Comparison of ENCODE assay signal across 8 mouse cellular contexts in the genomic region with DNA sequence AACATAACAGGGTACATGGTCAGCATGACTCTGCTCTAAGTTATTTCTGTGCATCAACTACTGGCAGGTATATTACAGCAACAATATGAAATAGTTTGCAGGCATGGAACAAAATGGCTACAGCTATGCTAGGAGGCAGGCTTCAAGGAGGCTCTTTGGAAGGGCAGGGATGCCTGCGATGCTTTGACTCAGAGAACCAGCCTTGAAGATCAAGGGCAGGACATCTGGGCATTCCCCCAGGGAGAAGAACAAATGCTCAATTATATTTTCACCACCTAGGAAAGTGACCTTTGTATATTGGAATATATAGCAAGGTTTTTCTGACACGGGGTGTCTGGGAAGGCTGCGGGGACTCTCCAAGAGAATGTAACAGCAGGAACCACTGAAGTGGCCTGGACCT.
"Had no signal": no experiment of that assay in that cellular context is flagged by ENCODE, and none has a peak within 500 bp of the region (broad histone marks: within the 10 kb centered on the region; RNA-seq: fewer than 3 reads in every experiment).

No protein-coding gene starts in this region.

- DNase-seq: liver, postnatal 0 days; lung, adult 2 months; lung, postnatal 14 days; lung, postnatal 36 days; right cerebral cortex, postnatal 14 days; thymus, adult 2 months; thymus, postnatal 14 days; thymus, postnatal 36 days had no signal
